Mouse (Mus musculus) embryonic facial prominence, embryonic 15.5 days (tissue): ENCODE measurements around the gene Ftcd. TPM values are rescaled to one million over a fixed set of nuclear protein-coding genes. Genes with fewer than 3 reads are reported as not detected.

Experiments used
- ATAC-seq: fragments of 200-750 bp; cut with Nextera tagmentation; 2 replicates; pipeline ENCODE4 v1.8.0; 2017; ENCODE audit warnings: low read depth, moderate TSS enrichment; ENCODE audit not compliant: insufficient number of reproducible peaks, low FRiP score, low TSS enrichment
- H3K27ac ChIP-seq: fragments of 300-500 bp; sonication (generic); replicated peaks from 2 replicates; pipeline ENCODE4 v1.5.1; 2015; ENCODE audit warnings: mild to moderate bottlenecking, inconsistent platforms
- H3K27me3 ChIP-seq: fragments of 300-500 bp; sonication (generic); 2 replicates; pipeline ENCODE4 v1.6.1; 2015; ENCODE audit warnings: inconsistent platforms
- H3K36me3 ChIP-seq: fragments of 300-500 bp; sonication (generic); 2 replicates; pipeline ENCODE4 v1.6.1; 2015; ENCODE audit warnings: mild to moderate bottlenecking, inconsistent platforms
- H3K4me1 ChIP-seq: fragments of 300-500 bp; sonication (generic); 2 replicates; pipeline ENCODE4 v1.6.1; 2015; ENCODE audit warnings: inconsistent platforms
- H3K4me2 ChIP-seq: fragments of 300-500 bp; sonication (generic); replicated peaks from 2 replicates; pipeline ENCODE4 v1.6.1; 2015; ENCODE audit warnings: mild to moderate bottlenecking, inconsistent platforms
- H3K4me3 ChIP-seq: fragments of 300-500 bp; sonication (generic); replicated peaks from 2 replicates; pipeline ENCODE4 v1.5.1; 2015; ENCODE audit warnings: mild to moderate bottlenecking, inconsistent platforms
- H3K9ac ChIP-seq: fragments of 300-500 bp; sonication (generic); 2 replicates; pipeline ENCODE4 v1.6.1; 2015; ENCODE audit warnings: inconsistent platforms
- H3K9me3 ChIP-seq: fragments of 300-500 bp; sonication (generic); replicated peaks from 2 replicates; pipeline ENCODE4 v1.6.1; 2016; ENCODE audit warnings: inconsistent platforms
- WGBS: fragments of 180-500 bp; shearing (Covaris S2); methylation state at CpG from one replicate; pipeline ENCODE4 v1.1.7; 2015; 5-methylcytosine and 5-hydroxymethylcytosine counted together
- polyA plus RNA-seq: library from polyadenylated mRNA; unstranded; fragments of >200 nt; fragmentation: Nextera tagmentation; extraction: Ambion mirVana; gene quantifications from 2 replicates; pipeline ENCODE4 v1.2.1, GENCODE M21; 2015

Ftcd gene
- polyA plus RNA-seq, 1 experiment from 2014 or later = not detected

DNA sequence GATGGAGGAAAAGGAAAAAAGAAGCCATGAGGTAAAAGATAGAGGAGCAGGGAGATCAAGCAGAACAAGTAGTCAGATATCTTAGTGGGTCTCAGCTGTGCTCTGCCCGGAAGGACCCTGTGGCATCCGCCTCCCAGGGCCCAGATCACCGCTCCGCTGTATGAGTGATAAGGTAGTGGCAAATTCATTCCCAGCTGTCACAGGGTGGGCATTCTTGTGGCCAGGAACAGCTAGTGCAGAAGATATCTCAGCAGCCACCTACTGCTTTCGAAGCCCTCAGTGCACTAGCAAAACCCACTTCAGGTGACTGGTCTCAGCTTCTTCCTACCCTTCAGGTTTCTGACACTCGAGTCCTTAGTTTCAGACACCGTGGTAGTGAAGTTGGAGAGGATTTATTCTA, 37.0 kb downstream of the Ftcd start:
- Histone ChIP-seq H3K4me1 (no peaks in the 10 kb centered on the region), H3K9ac (no peak overlapping the region), H3K9me3 (no peaks in the 10 kb centered on the region), H3K4me2 (no peak overlapping the region), H3K27me3 (no peaks in the 10 kb centered on the region), H3K36me3 (peaks cover 81% of the 10 kb centered on the region), H3K27ac (no peak overlapping the region), H3K4me3 (no peak overlapping the region)
- no peak for ATAC-seq
- 89% methylated on average over 7 of the region's 7 CpGs for WGBS

DNA sequence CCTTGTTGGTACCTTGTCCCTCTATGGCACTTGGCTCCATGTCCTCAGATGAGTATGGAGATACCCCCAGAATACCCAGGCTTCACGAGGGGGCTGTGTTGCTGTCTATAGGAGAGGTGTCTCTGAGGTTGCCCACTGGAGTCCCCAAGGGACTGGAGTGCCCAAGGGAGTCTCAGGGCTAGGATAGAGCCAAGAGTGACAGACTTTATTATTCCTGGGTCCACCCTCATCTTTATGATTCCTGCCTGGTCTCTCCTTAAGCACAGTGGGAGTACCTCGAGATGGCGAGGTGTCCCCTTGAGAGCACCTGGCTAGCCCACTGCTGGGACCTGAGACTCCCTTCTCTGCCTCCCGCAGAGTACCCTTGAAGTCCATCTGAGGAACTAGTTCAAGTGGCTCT, 47.0 kb downstream of the Ftcd start:
- ATAC-seq = no peak
- H3K9ac ChIP-seq = peak overlapping the region; percentile 71
- no peaks in the 10 kb centered on the region for H3K9me3 ChIP-seq
- H3K4me2 ChIP-seq = peak overlapping the region; percentile 64
- H3K4me3 ChIP-seq = peak overlapping the region; percentile 66
- H3K27me3 ChIP-seq = no peaks in the 10 kb centered on the region
- WGBS = 54% methylated on average over 4 of the region's 4 CpGs
- peaks cover 45% of the 10 kb centered on the region for H3K4me1 ChIP-seq
- H3K27ac ChIP-seq = peak overlapping the region; percentile 83
- H3K36me3 ChIP-seq = 0 out of 2 replicates have a peak, but pooled peaks cover 7% of the 10 kb centered on the region

DNA sequence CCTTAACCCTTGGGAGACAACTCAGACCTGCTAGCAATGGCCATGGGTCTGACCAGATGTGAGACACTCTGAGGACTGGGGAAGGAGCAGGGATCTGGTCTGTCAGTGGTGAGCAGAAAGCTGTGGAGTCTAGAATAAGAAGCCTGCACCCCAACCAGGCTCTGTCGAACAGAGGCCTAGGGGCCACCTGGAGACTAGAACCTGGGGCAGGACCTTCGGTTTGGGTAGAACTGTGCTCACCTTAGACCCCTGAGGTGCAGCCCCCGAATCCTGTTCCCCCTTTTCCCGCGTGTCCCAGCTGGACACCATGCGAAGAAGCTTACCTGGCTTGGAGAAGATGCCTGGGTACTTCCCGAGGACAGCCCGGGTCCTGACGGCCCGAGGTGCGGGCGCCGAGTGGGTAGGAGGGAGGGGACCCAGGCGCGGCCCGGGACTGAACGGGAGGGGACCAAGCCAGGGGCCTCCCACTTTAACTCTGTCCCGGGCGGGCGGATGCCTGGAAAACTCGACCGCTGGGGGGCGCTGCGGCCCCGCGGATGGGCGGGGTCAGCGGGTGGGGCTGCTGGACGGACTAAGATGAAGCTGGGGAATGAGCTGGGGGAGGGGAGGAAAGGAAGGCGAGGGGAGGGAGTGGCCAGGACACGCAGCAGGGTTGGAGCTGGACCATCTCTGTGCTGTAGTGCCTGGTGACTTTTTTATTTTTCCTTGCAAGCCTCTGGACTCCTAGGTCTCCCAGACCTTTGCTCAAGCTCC, 47.7 kb downstream of the Ftcd start, which contains the start of gene Col6a2:
Col6a2 (minus strand) TSS at position 703 of the 753 bp plus-strand sequence.
- H3K9me3 ChIP-seq = no peaks in the 10 kb centered on the region
- H3K27ac ChIP-seq = peak within 1 kb of the TSS; percentile 83
- H3K36me3 ChIP-seq = 0 out of 2 replicates have a peak, but pooled peaks cover 7% of the 10 kb centered on the region
- H3K4me2 ChIP-seq = peak within 1 kb of the TSS; percentile 64
- WGBS = under 1% methylated on average over 29 of the region's 31 CpGs
- ATAC-seq = peak; percentile 92
- peak within 1 kb of the TSS; percentile 66 for H3K4me3 ChIP-seq
- H3K27me3 ChIP-seq = no peaks in the 10 kb centered on the region
- H3K9ac ChIP-seq = peak within 1 kb of the TSS; percentile 71
- peaks cover 45% of the 10 kb centered on the region for H3K4me1 ChIP-seq

DNA sequence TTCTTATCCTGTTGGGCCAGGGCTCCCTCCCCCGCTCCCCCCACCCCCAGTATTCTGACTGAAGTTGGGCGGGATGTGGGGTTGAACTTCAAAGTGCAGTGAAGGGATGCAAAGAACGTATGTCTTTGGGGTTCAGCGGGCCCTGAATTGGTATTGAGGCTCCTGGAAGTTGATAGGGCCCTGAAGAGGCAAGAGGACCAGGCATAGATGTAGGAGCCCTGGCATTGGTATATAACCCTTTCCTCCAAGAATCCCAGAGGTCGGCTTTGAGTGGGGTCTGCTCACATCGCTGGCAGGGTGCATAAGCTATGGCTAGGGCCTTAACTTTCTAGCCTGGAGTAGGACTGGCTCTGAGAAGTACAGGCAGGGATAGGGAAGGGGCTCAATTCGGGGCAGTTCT, 48.3 kb downstream of the Ftcd start:
- peak; percentile 7; the same call in 1 of the 2 replicates for ATAC-seq
- Histone ChIP-seq H3K4me2 (peak overlapping the region; percentile 64), H3K9ac (no peak overlapping the region), H3K27ac (peak overlapping the region; percentile 83), H3K4me3 (peak overlapping the region; percentile 66), H3K9me3 (no peaks in the 10 kb centered on the region), H3K4me1 (peaks cover 45% of the 10 kb centered on the region), H3K36me3 (0 out of 2 replicates have a peak, but pooled peaks cover 3% of the 10 kb centered on the region), H3K27me3 (no peaks in the 10 kb centered on the region)
- 16% methylated on average over 7 of the region's 7 CpGs for whole genome bisulfite sequencing

DNA sequence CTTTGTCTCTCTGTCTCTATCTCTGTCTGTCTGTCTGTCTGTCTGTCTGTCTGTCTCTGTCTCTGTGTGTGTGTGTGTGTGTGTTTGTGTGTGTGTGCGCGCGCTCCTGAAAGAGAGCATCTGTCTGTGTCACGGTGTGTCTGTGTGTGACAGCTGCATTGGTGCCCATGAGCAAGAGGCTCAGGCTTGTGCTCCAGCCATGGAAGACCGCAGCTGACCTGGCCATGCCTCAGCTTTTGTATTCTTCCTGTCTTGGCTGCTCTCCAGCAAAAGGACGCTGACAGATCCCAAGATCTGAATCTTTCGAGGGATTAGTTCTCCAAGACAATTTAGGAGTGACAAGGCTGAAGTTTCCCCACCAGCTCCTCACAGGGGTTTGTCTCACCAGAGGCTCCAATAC, 49.5 kb downstream of the Ftcd start:
- WGBS = 72% methylated on average over 7 of the region's 7 CpGs
- H3K27ac ChIP-seq = 0 out of 2 replicates have a peak overlapping the region, but pooled peaks have one; percentile 22

DNA sequence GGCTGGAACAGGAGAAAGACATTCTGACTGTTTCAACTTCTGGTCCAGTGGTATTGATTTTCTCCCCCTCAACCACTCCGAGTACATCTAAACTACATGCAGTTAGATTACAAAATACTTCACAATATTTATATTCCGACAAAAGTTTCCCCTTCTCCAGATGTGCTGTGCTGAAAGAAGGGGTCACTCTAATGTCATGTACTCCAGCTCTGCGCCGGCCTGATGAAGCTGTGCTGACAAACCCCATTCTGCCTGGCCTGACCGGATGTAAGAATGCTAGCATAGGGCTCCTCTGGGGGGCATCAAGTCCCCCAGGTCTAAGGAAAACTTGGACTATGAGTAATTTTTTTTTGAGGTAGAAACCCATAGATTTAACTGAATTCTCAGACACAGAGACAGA, 52.3 kb downstream of the Ftcd start:
- no peak overlapping the region for H3K9ac ChIP-seq
- H3K27me3 ChIP-seq = no peaks in the 10 kb centered on the region
- 64% methylated on average over 5 of the region's 5 CpGs for WGBS
- no peak for ATAC-seq
- H3K4me3 ChIP-seq = no peak overlapping the region
- H3K27ac ChIP-seq = no peak overlapping the region; the same call in 1 of the 2 replicates
- no peaks in the 10 kb centered on the region for H3K9me3 ChIP-seq
- peaks cover 34% of the 10 kb centered on the region for H3K4me1 ChIP-seq
- no peak overlapping the region for H3K4me2 ChIP-seq
- H3K36me3 ChIP-seq = no peaks in the 10 kb centered on the region

More for the DNA sequence above, 49.5 kb downstream of the Ftcd start:
- Histone ChIP-seq H3K36me3 (no peaks in the 10 kb centered on the region), H3K4me2 (no peak overlapping the region), H3K4me3 (no peak overlapping the region), H3K4me1 (peaks cover 44% of the 10 kb centered on the region), H3K9ac (no peak overlapping the region), H3K27me3 (no peaks in the 10 kb centered on the region), H3K9me3 (no peaks in the 10 kb centered on the region)
- ATAC-seq = no peak

DNA sequence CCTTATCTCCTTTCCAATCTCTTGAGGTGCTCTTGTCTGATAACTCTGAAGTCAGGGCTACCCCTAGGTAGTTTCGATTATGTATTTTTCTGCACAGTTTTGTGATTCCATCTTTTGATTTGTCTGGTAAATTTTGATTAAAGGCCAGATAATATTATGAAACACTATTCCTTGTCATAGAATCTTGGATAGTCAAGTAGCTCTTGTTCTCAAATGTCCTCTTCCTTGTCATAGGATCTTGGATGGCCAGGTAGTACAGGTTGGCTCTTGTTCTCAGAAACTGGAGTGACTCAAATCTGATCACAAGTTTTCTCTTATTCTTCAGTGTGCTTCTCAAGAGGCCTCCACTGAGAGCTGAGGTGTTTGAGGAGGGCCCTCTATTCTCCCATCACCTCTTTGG, 55.2 kb downstream of the Ftcd start:
- H3K9ac ChIP-seq = no peak overlapping the region
- WGBS = 73% methylated on average over 1 of the region's 1 CpGs
- 0 out of 2 replicates have a peak overlapping the region, but pooled peaks have one; percentile 44 for H3K27ac ChIP-seq
- no peaks in the 10 kb centered on the region for H3K36me3 ChIP-seq
- no peaks in the 10 kb centered on the region for H3K27me3 ChIP-seq
- no peak for ATAC-seq
- H3K4me2 ChIP-seq = no peak overlapping the region
- no peaks in the 10 kb centered on the region for H3K9me3 ChIP-seq
- H3K4me3 ChIP-seq = no peak overlapping the region
- peaks cover 35% of the 10 kb centered on the region for H3K4me1 ChIP-seq

DNA sequence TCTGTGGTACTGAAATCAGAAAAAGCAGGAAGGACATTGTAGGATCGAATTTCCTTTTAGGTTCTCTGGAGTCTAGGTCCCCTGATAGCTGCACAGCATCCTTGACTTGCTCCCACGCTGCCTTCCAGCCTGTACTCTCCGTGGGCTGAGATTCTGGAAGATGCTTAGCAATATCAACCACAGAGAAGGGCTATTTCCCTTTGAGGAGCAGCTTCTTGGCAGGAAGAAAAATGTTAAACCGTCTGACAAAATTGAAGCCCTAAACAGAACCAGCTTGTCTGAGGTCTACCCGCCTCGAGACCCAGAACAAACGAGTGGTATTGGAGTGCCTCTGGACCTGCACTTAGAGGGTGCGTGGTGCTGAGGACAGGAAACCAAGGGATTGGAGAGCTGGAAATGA, 57.2 kb downstream of the Ftcd start:
- H3K4me3 ChIP-seq = no peak overlapping the region
- H3K36me3 ChIP-seq = no peaks in the 10 kb centered on the region
- no peaks in the 10 kb centered on the region for H3K27me3 ChIP-seq
- peak overlapping the region; percentile 93 for H3K27ac ChIP-seq
- 39% methylated on average over 8 of the region's 8 CpGs for WGBS
- H3K9ac ChIP-seq = no peak overlapping the region
- peaks cover 46% of the 10 kb centered on the region for H3K4me1 ChIP-seq
- peak; percentile 51; the same call in 1 of the 2 replicates for ATAC-seq
- H3K9me3 ChIP-seq = no peaks in the 10 kb centered on the region
- H3K4me2 ChIP-seq = no peak overlapping the region

DNA sequence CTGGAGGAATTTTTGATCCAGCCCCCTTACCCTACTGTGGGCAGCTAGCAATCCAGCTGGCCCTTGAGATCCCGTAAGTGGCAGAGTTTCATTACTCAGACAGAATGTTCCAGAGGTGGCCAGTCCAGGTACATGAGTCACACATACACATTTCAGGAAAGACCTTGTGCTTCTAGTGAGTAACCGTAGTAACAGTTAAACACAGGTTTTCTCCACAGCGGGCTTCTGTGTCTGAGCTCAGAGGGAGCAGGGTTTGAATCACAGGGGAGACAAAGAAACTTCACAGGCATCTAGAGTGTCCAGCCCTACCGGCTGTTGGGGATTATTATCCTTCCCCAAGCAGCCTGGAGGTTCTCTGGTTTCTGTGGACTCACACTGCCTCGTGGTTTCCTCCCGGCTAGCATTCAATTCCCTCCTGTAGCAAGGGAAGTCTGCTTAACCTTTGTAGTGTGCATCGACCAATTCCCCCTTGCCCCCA, 58.7 kb downstream of the Ftcd start:
- H3K9me3 ChIP-seq = no peaks in the 10 kb centered on the region

DNA sequence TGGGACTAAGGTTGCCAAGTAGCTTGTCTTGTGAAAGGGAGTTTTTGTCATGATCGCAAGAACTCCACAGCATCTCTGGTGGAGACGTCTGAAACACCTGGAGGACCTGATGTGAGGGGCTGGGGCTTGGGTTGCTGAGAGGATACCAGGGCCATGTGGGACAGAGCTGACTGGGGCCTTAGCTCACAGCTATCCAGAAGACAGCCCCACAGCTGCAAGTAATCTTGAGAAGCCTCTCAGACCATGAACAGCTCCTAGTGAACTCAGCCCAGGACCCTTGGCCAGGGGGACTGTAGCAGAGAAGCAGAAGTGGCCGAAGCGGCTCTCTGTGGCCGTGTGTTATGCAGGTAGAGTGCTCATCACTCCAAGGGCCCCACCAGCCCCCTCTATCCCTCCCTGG, 59.1 kb downstream of the Ftcd start:
- H3K4me1 ChIP-seq = peaks cover 46% of the 10 kb centered on the region
- peak; percentile 40; the same call in 1 of the 2 replicates for ATAC-seq
- H3K9ac ChIP-seq = no peak overlapping the region
- peak overlapping the region; percentile 93 for H3K27ac ChIP-seq
- no peak overlapping the region for H3K4me2 ChIP-seq
- no peaks in the 10 kb centered on the region for H3K9me3 ChIP-seq
- WGBS = 56% methylated on average over 5 of the region's 5 CpGs
- no peaks in the 10 kb centered on the region for H3K36me3 ChIP-seq
- H3K27me3 ChIP-seq = no peaks in the 10 kb centered on the region
- no peak overlapping the region for H3K4me3 ChIP-seq

More for the DNA sequence above, 58.7 kb downstream of the Ftcd start:
- Histone ChIP-seq H3K27ac (peak overlapping the region; percentile 93), H3K27me3 (no peaks in the 10 kb centered on the region), H3K4me2 (no peak overlapping the region), H3K36me3 (no peaks in the 10 kb centered on the region), H3K4me1 (peaks cover 46% of the 10 kb centered on the region), H3K9ac (no peak overlapping the region), H3K4me3 (no peak overlapping the region)
- ATAC-seq = peak; percentile 61
- WGBS = 21% methylated on average over 7 of the region's 7 CpGs

DNA sequence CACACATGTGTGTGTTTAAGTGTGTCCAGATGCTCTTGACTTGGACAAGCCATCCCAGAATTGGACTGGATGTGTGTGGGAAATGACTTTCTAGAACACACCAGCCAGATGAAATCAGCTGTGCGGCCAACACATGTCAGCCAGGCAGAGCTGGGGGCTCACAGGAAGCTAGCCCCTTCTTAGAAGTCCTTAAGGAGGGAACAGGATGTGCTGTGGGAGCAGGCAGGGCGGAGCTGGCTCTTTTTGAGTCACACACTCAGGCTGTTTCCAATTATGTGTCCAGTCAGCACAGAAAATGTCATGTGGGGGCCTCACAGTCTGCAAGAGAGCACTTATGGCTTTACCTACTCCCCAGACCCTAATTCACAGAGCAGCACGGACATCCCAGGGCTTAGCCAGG, 60.6 kb downstream of the Ftcd start:
- 30% methylated on average over 3 of the region's 3 CpGs for WGBS
- Histone ChIP-seq H3K4me2 (no peak overlapping the region), H3K36me3 (no peaks in the 10 kb centered on the region), H3K4me1 (peaks cover 46% of the 10 kb centered on the region), H3K9ac (no peak overlapping the region), H3K4me3 (no peak overlapping the region), H3K27ac (peak overlapping the region; percentile 93), H3K9me3 (no peaks in the 10 kb centered on the region), H3K27me3 (no peaks in the 10 kb centered on the region)
- peak; percentile 77 for ATAC-seq
